Mouse (Mus musculus): ENCODE data around the gene Psap. TPM values are rescaled to one million over a fixed set of nuclear protein-coding genes. Genes with fewer than 3 reads are reported as not detected.

Psap gene
- total RNA-seq, 2 experiments from 2014 or later = 1,196 to 1,248 TPM

DNA sequence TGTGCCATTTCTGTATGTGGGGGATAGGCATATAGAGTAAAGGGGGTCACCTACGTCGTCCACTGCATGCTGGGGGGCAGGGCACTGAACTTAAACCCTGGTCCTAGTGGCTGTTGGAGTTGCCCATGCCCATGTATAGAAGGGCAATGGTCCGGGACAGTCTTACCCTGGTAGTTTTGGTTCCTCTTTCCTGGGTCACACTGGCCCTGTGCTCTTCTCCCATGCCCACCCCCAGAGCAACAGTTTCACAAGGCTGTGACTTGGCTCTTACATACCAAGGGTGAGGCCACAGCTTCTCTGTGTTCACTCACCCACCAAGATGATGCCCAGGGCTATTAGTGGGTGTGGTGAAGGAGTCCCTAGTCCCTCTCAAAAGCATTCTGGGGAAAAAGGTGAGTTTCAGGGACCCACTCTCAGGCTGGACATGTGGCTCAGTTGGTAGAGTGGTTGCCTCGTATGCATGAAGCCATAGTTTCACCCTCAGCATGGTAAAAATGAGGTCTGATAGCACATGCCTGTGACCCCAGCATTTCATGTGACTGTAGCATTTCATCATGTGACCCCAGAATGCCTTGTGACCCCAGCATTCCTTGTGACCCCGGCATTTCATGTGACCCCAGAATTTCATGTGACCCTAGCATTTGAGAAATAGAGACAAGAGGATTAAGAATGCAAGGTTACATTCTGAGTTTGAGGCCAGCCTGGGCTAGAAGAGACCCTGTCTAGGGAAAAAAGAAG lies 16.7 kb upstream of the Psap start:
- no peak for DNase-seq (ENCODE audit: extremely low spot score in 1 of 2, low spot score in 2 of 2)
- intact Hi-C loops (cut with DNase I) = no loop called here

DNA sequence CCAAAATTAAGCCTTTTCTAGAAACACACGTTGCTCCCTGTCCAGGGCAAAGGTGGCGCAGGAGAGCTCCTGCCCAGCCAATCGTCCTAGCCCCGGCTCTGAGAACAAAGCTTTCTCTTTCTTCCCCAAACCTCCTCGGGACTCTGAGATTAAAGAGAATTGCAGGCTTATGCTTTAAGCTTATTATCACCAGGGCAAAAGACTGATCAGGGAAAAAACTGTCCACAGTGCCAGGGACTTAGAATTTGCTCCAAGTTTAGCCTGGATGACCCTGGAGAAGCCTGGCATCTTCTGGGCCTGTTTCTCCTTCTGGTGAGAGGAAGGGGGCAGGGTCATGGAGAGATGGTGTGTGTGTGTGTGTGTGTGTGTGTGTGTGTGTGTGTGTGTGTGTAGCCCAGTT lies 15.9 kb upstream of the Psap start:
- intact Hi-C loops (cut with DNase I) = no loop called here

DNA sequence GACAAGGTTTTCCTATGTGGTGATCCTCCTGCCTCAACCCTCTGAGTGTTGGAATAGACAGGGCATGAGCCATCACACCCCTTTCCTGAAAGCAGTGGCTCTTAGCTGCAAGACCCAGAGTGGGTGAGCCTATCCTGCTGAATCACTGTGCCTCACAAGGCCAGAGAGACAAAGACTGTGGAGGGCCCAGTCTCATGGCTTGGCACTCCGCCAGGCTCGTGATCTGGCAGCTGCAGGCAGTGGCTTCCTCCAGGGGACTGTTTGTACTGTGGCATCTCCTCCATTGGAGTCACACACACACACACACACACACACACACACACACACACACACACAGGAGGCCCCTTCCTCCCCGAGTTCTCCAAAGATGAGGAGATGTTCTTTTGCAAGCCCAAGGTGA lies 15.0 kb upstream of the Psap start:
- intact Hi-C loops (cut with DNase I) = no loop called here
- peak; percentile 79 to 94 for DNase-seq (ENCODE audit: extremely low spot score in 1 of 2, low spot score in 2 of 2)

More for the DNA sequence above, 15.9 kb upstream of the Psap start:
- DNase-seq (ENCODE audit: extremely low spot score in 1 of 2, low spot score in 2 of 2) = no peak

DNA sequence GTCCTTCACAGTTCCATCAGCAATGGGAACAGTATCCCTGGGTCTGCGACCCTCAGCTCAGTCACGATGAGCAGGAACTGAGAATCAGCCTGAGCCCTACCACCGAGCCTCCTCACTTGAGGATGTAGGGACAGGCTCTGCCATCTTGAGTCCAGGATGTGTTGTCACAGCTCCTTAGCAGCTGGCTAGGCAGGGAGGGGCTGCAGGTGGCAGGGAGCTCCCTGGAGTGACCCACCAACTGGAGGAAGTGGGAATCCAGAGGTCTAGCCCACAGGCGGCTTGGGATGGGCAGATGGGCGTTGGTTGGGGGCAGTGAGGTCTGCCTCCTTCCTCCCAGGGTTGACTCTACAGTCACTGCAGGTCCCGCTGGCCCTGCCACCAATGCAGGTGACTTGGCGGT lies 14.1 kb upstream of the Psap start:
- intact Hi-C loops (cut with DNase I) = no loop called here
- no peak for DNase-seq (ENCODE audit: extremely low spot score in 1 of 2, low spot score in 2 of 2)

DNA sequence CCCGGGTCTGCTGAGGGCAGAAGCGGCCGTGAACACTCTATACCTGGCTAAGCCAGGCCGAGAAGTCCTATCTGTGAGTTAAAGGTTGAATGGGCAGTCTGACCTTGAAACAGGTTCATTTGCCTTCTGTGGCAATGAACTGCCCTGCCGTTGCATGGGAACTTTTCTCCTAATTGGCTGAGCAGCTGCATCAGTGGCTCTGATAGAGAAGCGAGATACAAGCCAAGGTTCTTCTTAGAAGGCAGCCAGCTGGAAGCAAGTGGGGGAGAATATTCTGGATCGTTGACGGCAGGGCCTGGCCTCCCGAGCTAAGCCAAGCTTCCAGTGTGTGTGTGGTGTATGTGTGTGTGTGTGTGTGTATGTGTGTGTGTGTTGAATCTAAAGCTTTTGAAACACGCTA lies 12.2 kb upstream of the Psap start:
- no peak for DNase-seq (ENCODE audit: extremely low spot score in 1 of 2, low spot score in 2 of 2)
- intact Hi-C loops (cut with DNase I) = no loop called here

DNA sequence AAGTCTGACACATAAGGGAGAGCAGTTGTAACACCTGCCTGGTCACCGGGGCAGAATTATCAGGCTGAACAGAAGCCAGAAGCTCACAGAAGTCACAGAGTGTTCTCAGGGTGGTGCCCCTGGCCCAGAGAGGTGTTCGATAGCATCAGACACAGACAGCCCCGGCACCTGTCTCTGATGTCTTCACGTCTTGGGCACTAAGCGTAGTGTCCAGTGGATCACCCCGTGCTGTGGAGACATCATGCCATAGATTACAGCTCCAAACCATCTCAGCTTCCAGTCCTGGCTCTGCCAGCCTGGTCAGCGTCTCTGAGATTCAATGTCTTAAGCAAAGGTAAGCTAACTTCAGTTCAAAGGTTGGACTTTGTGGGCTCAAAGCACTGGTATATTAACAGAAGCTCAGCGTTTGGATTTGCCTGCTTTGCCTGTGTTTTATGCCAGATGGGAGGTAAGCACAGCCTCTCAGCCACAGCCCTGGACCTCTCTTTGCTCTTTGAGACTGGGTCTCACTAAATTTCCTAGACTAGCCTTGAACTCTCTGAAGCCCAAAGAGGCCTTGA lies 10.5 kb upstream of the Psap start:
- no peak for DNase-seq (ENCODE audit: extremely low spot score in 1 of 2, low spot score in 2 of 2)
- intact Hi-C loops (cut with DNase I) = no loop called here

DNA sequence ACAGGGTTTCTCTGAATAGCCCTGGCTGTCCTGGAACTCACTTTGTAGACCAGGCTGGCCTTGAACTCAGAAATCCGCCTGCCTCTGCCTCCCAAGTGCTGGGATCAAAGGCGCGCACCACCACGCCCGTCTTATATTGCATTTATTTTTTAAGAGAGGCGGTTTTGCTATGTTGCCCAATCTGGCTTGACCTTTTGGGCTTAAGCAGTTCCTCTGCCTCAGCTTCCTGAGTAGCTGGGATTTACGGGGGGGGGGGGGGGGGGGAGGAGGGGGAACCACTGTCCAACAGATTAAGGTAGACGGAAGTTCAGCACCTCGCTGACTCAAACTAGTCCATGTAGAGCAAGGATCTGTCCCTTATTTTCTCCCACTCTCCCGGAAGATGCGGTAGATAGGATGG lies 8.7 kb upstream of the Psap start:
- DNase-seq (ENCODE audit: extremely low spot score in 1 of 2, low spot score in 2 of 2) = no peak

DNA sequence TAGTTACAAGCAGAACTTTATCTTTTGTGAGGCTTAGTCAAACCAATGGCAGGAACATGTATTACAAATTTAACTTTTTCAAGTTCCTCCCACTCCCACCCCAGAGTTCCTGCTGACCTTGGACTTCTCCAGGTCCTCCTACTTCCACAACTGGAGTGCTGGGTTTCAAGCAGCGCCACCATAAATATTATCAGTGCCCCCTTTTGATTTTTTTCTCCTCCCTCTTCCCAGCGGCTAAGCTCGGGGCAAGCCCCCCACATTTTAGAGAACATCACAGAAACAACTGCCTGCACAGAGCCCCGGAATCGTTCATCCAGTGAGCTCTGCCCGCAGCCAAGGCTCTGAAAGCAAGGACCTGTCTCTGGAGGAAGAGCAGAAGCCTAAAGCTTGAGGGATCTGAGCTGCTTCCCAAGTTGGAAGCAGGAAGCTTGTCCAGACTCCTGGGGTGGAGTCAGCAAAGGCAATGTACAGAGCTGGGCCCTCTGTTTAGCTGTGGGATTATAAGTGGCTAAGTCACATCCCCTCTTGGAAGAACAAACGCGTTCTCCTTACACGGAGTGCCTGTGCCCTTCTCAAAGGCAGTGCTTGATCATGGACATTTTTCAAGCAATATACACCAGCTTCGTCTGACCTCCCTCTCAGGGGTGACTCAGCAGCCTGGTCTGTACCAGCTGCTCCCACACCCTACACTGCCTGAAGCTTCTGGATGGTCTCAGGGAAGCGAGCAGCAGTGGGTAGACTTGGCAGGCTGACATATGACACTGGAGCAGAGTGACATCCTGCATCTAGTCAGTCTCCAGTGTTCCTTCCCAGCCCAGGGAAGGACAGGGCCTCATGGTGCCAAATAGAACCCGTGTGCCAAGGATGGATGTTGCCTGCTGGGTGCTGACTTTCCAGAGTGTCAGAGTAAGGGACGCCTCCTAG lies 8.0 kb upstream of the Psap start:
- intact Hi-C loops (cut with DNase I) = no loop called here
- DNase-seq (ENCODE audit: extremely low spot score in 1 of 2, low spot score in 2 of 2) = no peak

More for the DNA sequence above, 8.7 kb upstream of the Psap start:
- intact Hi-C loops (cut with DNase I) = no loop called here

DNA sequence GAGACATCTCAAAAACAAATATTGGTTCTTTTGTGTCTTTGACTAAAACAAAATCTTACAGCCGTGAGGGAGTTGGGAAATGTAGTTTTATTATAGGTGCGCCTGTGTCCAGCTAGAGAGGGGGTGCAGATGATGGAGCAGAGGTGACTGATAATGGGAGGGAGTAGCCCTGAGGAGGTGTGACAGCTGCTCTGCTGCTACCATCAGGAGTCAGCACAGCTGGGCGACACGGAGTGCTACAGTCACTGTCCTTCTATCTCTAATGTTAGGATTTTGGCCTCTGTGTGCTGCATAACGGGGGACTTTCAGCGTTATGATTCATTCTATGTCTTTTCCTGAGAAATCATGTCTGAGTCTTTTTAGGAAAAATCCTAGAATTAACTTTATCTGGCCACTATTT lies 6.4 kb upstream of the Psap start:
- intact Hi-C loops (cut with DNase I) = no loop called here
- DNase-seq (ENCODE audit: extremely low spot score in 1 of 2, low spot score in 2 of 2) = no peak

DNA sequence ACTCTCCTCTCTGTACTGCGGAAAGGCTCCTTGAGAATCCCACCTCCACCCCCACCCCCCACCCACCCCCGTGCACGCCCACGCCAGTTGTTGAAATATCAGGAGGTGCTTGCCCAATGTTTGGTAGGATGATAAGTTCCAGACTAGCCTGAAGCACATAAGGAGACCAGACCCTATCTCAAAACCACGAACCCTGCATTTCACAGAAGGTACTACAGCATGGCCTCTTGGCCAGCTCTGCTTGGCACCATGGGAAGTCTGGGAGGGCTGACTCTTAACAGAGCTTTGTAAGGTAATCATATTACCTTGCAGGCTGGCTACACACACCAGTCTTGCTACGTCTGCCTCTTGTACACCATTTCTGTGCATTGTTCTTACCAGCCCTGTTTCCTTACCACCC lies 5.2 kb upstream of the Psap start:
- no peak for DNase-seq (ENCODE audit: extremely low spot score in 1 of 2, low spot score in 2 of 2)
- intact Hi-C loops (cut with DNase I) = no loop called here

DNA sequence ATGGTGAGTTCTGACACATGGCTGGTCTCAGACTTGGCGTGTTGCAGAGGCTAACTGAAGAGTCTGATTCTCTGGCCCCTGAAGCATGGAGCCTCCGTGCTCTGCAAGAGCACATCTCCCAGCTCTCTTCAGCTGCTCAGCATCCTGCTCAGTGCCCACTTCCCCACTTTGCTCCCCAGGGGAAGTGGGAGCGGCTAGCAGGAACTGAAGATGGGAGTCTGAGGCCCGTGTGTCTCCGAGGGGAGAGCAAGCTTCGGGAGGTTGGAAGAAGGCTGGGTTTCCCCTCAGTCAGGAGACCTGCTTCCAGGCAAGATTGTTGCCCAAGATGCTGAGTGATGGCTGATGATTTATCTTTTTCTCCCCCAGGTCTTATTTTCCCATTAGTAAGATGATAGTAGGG lies 4.0 kb upstream of the Psap start:
- intact Hi-C loops (cut with DNase I) = no loop called here
- DNase-seq (ENCODE audit: extremely low spot score in 1 of 2, low spot score in 2 of 2) = no peak

DNA sequence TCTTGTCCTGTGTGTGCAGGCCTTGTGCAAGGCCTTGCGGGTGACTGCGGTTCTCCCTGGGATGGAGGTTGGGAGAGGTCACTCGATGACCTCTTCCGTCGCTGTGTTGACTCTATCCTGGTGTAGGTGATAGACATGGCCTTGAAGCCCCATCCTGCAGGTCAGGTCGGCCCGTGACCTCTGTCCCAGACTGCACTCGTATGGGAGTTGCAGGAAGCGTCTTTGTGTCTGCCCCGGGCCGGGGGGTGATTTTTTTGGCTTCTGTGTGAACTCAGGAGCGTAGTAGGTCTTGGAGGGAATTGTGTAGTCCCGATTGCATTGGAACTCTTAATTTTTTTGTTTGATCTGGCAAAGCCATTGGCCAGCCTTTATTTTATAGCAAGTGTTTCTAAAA lies 576 bp downstream of the Psap start:
- no peak for DNase-seq (ENCODE audit: extremely low spot score in 1 of 2, low spot score in 2 of 2)

DNA sequence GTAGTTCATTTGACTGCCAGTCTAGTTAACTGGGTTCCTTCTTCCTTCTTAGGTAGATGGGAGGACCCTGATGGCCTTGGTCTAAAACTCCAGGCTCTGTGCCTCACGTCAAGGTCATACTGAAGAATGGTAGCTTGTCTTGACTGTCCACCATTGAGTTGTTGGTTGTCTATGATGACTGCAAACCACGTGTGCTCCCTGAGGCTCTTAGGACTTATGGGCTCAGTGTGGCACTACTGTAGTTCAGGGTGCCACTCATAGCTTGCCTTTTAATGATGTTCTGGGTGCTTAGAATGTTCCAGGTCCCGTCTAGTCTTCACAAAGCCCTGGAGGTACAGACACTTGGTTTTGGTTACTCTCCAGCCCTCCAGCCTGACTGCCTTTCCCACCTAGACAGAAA lies 1.4 kb downstream of the Psap start:
- intact Hi-C loops (cut with DNase I) = no loop called here

More for the DNA sequence above, 576 bp downstream of the Psap start:
- intact Hi-C loops (cut with DNase I) = no loop called here

DNA sequence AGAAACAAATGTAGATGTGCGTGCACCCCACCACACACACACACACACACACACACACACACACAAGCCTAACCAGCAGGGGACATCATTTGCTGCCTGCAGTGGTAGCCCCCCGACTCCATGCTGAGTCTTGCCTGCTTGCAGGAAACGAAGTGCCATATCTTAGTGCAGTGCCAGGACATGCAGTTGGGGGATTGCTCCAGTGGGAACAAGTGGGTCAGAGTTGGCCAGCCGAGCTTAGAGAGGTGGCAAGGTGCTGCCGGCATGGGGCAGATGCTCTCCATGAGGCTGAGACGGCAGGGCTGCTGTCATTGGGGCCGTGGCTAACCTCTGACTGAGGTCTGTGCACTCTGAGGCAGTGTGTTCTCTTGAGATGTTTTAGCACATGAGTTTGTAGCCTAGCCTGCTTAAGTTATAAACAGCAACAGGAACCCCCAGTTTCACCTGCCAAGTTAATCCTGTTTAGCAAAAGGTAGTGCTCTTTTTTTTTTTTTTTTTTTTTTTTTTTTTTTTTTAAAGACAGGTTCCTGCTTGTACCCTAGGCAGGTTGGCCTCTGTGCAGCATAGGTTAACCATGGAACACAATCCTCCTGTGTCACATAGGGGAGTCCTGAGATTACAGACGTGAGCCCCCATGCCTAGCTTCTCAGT lies 2.0 kb downstream of the Psap start:
- no peak for DNase-seq (ENCODE audit: extremely low spot score in 1 of 2, low spot score in 2 of 2)
- intact Hi-C loops (cut with DNase I) = no loop called here

More for the DNA sequence above, 1.4 kb downstream of the Psap start:
- no peak for DNase-seq (ENCODE audit: extremely low spot score in 1 of 2, low spot score in 2 of 2)

DNA sequence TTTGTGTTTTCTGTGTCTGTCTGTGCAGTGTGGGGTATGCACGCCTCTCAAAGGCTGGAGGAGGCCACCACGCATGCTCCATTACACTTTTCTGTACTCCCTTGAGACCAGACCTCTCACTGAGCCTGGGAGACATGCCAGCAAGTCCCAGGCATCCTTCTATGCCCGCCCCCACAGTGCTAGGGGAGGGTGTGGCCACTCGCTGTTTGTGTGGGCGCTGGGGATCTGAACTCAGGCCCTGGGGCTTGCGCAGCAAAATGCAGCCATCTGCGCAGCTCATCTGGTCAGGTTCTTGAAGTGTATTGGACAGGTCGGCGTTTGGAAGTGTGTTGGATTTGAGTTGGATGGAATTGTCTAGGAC lies 2.5 kb downstream of the Psap start:
- intact Hi-C loops (cut with DNase I) = no loop called here
- peak; percentile 53 to 83 for DNase-seq (ENCODE audit: extremely low spot score in 1 of 2, low spot score in 2 of 2)

DNA sequence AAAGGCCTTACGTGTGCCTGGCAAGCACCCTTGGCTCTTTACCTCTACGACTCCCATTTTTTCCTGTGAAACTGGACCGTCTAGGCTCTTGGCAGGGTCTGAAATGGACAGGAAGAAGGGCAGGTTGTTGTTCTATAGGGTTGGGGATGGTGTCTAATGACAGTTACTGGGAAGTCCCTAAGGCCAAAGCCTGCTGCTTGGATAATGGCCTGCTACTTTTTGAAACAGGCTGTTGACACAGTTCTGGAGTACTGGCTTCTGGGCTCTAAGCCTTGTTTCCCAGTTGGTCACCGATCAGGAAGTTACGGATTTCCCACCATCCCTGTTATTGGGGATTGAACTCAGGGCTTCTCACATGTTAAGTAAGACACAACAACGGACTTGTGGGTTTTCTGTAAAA lies 2.9 kb downstream of the Psap start:
- intact Hi-C loops (cut with DNase I) = no loop called here
- DNase-seq (ENCODE audit: extremely low spot score in 1 of 2, low spot score in 2 of 2) = no peak

DNA sequence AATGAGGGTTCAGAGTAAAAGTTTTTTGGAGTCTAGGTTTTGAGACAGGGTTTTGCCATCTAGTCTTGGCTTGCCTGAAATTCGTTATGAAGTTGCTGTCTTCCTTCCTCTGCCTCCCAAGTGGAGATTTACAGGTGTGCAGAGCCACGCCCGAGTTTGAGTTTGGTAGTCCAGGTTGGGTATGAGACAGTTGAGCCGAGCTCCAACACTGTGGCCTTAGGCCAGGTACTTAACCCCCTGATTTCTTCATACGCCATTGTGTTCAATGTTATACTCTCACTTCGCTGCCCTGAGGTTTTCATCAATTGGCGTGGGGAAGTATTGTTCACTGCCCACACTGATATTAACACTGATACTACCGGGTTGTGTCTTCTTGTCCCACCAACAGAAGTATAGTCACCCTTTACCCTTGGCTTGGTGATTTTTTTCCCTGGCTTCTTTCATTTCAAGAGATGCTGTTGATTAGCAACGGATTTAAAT lies 4.2 kb downstream of the Psap start:
- no peak for DNase-seq (ENCODE audit: extremely low spot score in 1 of 2, low spot score in 2 of 2)
- intact Hi-C loops (cut with DNase I) = no loop called here

DNA sequence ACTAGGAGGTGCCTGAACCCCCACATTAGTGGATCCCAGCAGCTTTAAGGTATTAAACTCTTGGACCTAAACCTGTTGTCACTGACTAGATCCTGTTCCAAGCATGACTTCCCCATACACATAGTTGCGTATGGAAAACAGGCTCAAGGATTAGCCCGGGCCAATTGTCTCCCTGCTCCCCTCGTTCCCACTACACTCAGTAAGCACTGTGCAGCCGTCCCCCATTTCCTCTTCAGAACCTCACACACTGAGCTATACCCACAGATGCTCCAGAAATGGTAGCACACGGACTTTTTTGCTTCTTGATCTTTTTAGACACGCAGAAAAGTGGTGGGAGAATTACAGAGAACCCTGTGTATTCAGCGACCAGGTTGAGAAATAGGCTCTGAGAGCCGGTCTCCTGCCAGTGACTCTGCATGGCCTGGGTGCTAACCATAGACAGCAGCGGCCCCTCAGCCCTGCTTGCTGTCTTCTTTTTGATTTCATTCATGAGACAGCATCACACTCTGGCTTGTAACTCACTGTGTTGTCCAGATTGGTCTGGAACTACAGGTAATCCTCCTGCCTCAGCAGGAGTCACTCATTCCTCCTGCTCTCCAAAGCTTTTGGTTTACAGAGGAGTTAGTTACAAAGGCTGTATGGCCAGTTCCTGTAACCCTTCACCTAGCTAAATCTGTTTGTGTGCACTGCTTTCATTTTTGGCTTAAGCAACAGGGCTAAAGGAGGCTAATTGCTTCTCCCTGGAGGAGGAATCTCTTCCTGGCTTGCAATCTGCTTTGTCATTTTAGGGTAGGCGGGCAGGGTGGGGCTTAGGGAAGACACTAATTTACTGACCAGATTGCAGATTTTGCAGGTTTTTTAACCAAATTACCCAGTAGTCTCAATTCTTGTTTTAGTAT lies 4.9 kb downstream of the Psap start:
- no peak for DNase-seq (ENCODE audit: extremely low spot score in 1 of 2, low spot score in 2 of 2)
- intact Hi-C loops (cut with DNase I) = no loop called here
